Mouse (Mus musculus) heart, embryonic 13.5 days (tissue): ENCODE measurements around the gene Gse1. TPM values are rescaled to one million over a fixed set of nuclear protein-coding genes. Genes with fewer than 3 reads are reported as not detected.
A peak's percentile ranks its signal among the peaks of the same experiment; 100 is the strongest.

ENCODE experiments used
- ATAC-seq: fragments of 200-750 bp; cut with Nextera tagmentation; 2 replicates; pipeline ENCODE4 v1.8.0; 2017; ENCODE audit warnings: moderate TSS enrichment; ENCODE audit not compliant: insufficient number of reproducible peaks, low FRiP score, low TSS enrichment; ENCODE audit errors: extremely low read depth
- H3K27ac ChIP-seq: fragments of 300-500 bp; sonication (generic); replicated peaks from 2 replicates; pipeline ENCODE4 v1.5.1; 2015; ENCODE audit warnings: moderate library complexity, mild to moderate bottlenecking, inconsistent platforms
- H3K27me3 ChIP-seq: fragments of 300-500 bp; sonication (generic); replicated peaks from 2 replicates; pipeline ENCODE4 v1.6.1; 2015; ENCODE audit warnings: mild to moderate bottlenecking, inconsistent platforms
- H3K36me3 ChIP-seq: fragments of 300-500 bp; sonication (generic); 2 replicates; pipeline ENCODE4 v1.6.1; 2015; ENCODE audit warnings: mild to moderate bottlenecking, inconsistent platforms
- H3K4me1 ChIP-seq: fragments of 300-500 bp; sonication (generic); 2 replicates; pipeline ENCODE4 v1.6.1; 2015; ENCODE audit warnings: inconsistent platforms
- H3K4me2 ChIP-seq: fragments of 300-500 bp; sonication (generic); 2 replicates; pipeline ENCODE4 v1.6.1; 2015; ENCODE audit warnings: inconsistent platforms, mild to moderate bottlenecking, moderate library complexity
- H3K4me3 ChIP-seq: fragments of 300-500 bp; sonication (generic); 2 replicates; pipeline ENCODE4 v1.5.1; 2015; ENCODE audit warnings: moderate library complexity, mild to moderate bottlenecking, inconsistent platforms
- H3K9ac ChIP-seq: fragments of 300-500 bp; sonication (generic); 2 replicates; pipeline ENCODE4 v1.6.1; 2015; ENCODE audit warnings: inconsistent platforms, mild to moderate bottlenecking, moderate library complexity
- H3K9me3 ChIP-seq: fragments of 300-500 bp; sonication (generic); 2 replicates; pipeline ENCODE4 v1.6.1; 2016; ENCODE audit warnings: inconsistent platforms
- WGBS: fragments of 180-500 bp; shearing (Covaris S2); methylation state at CpG from one replicate; pipeline ENCODE4 v1.1.7; 2015; ENCODE audit warnings: mixed read lengths; 5-methylcytosine and 5-hydroxymethylcytosine counted together
- polyA plus RNA-seq: library from polyadenylated mRNA; unstranded; fragments of >200 nt; fragmentation: Nextera tagmentation; extraction: Ambion mirVana; gene quantifications from 2 replicates; pipeline ENCODE4 v1.2.1, GENCODE M21; 2015

Gene Gse1
- polyA plus RNA-seq, 1 experiment from 2014 or later: 8.5 TPM

- peak overlapping the region; percentile 66 for H3K9ac ChIP-seq
- H3K27me3 ChIP-seq: no peaks in the 10 kb centered on the region
- H3K9me3 ChIP-seq: no peaks in the 10 kb centered on the region
- ATAC-seq: peak; percentile 52; the same call in 1 of the 2 replicates
- peak overlapping the region; percentile 88 for H3K27ac ChIP-seq
- H3K4me2 ChIP-seq: peak overlapping the region; percentile 20
- H3K36me3 ChIP-seq: no peaks in the 10 kb centered on the region
- no peak overlapping the region for H3K4me3 ChIP-seq
- H3K4me1 ChIP-seq: peaks cover 75% of the 10 kb centered on the region
- 25% methylated on average over 6 of the region's 6 CpGs for WGBS
Observed at GRCm38 (mm10) chr8:120525832-120526231, 297.6 kb downstream of the Gse1 start.

GRCm38 (mm10) chr8:120526577-120526976 is 298.3 kb downstream of the Gse1 start:
- no peaks in the 10 kb centered on the region for H3K27me3 ChIP-seq
- H3K36me3 ChIP-seq: no peaks in the 10 kb centered on the region
- WGBS: 38% methylated on average over 4 of the region's 4 CpGs
- H3K9me3 ChIP-seq: no peaks in the 10 kb centered on the region
- peaks cover 75% of the 10 kb centered on the region for H3K4me1 ChIP-seq
- no peak overlapping the region for H3K4me3 ChIP-seq
- ATAC-seq: no peak
- H3K4me2 ChIP-seq: 0 out of 2 replicates have a peak overlapping the region, but pooled peaks have one; percentile 20
- H3K27ac ChIP-seq: peak overlapping the region; percentile 88
- H3K9ac ChIP-seq: peak overlapping the region; percentile 66

GRCm38 (mm10) chr8:120528332-120528731 is 300.1 kb downstream of the Gse1 start:
- no peaks in the 10 kb centered on the region for H3K9me3 ChIP-seq
- no peak overlapping the region for H3K4me3 ChIP-seq
- peak overlapping the region; percentile 88 for H3K27ac ChIP-seq
- no peaks in the 10 kb centered on the region for H3K36me3 ChIP-seq
- H3K4me2 ChIP-seq: no peak overlapping the region
- 40% methylated on average over 3 of the region's 3 CpGs for WGBS
- ATAC-seq: no peak
- peak overlapping the region; percentile 66 for H3K9ac ChIP-seq
- no peaks in the 10 kb centered on the region for H3K27me3 ChIP-seq
- H3K4me1 ChIP-seq: peaks cover 85% of the 10 kb centered on the region

GRCm38 (mm10) chr8:120529226-120529625 is 301.0 kb downstream of the Gse1 start:
- Histone ChIP-seq H3K27ac (no peak overlapping the region), H3K4me1 (peaks cover 85% of the 10 kb centered on the region), H3K4me3 (no peak overlapping the region), H3K36me3 (no peaks in the 10 kb centered on the region), H3K4me2 (no peak overlapping the region), H3K9ac (no peak overlapping the region), H3K9me3 (no peaks in the 10 kb centered on the region), H3K27me3 (0 out of 2 replicates have a peak, but pooled peaks cover 3% of the 10 kb centered on the region)
- WGBS: 56% methylated on average over 7 of the region's 7 CpGs
- no peak for ATAC-seq

- WGBS: 48% methylated on average over 15 of the region's 16 CpGs
- H3K4me3 ChIP-seq: no peak overlapping the region
- no peak for ATAC-seq
- H3K9ac ChIP-seq: peak overlapping the region; percentile 65; the same call in 1 of the 2 replicates
- H3K27me3 ChIP-seq: 0 out of 2 replicates have a peak, but pooled peaks cover 3% of the 10 kb centered on the region
- H3K4me2 ChIP-seq: peak overlapping the region; percentile 18; the same call in 1 of the 2 replicates
- H3K9me3 ChIP-seq: no peaks in the 10 kb centered on the region
- no peaks in the 10 kb centered on the region for H3K36me3 ChIP-seq
- peaks cover 85% of the 10 kb centered on the region for H3K4me1 ChIP-seq
- H3K27ac ChIP-seq: peak overlapping the region; percentile 93
Observed at GRCm38 (mm10) chr8:120530954-120531656, 302.8 kb downstream of the Gse1 start.

GRCm38 (mm10) chr8:120531775-120532516 is 303.7 kb downstream of the Gse1 start:
- H3K9ac ChIP-seq: peak overlapping the region; percentile 75
- H3K9me3 ChIP-seq: no peaks in the 10 kb centered on the region
- H3K27ac ChIP-seq: peak overlapping the region; percentile 93
- WGBS: 30% methylated on average over 10 of the region's 10 CpGs
- no peak overlapping the region for H3K4me3 ChIP-seq
- H3K4me2 ChIP-seq: peak overlapping the region; percentile 62
- ATAC-seq: no peak
- no peaks in the 10 kb centered on the region for H3K36me3 ChIP-seq
- peaks cover 85% of the 10 kb centered on the region for H3K4me1 ChIP-seq
- 0 out of 2 replicates have a peak, but pooled peaks cover 3% of the 10 kb centered on the region for H3K27me3 ChIP-seq

- Histone ChIP-seq H3K4me3 (peak overlapping the region; percentile 28), H3K4me2 (peak overlapping the region; percentile 62), H3K27me3 (0 out of 2 replicates have a peak, but pooled peaks cover 3% of the 10 kb centered on the region), H3K9ac (peak overlapping the region; percentile 75), H3K36me3 (no peaks in the 10 kb centered on the region), H3K27ac (peak overlapping the region; percentile 93), H3K4me1 (peaks cover 78% of the 10 kb centered on the region), H3K9me3 (no peaks in the 10 kb centered on the region)
- WGBS: 10% methylated on average over 28 of the region's 29 CpGs
- no peak for ATAC-seq
Observed at GRCm38 (mm10) chr8:120532517-120533215, 304.4 kb downstream of the Gse1 start.

- peak overlapping the region; percentile 62 for H3K4me2 ChIP-seq
- no peaks in the 10 kb centered on the region for H3K36me3 ChIP-seq
- H3K4me1 ChIP-seq: peaks cover 77% of the 10 kb centered on the region
- no peak overlapping the region for H3K4me3 ChIP-seq
- H3K9me3 ChIP-seq: no peaks in the 10 kb centered on the region
- H3K9ac ChIP-seq: peak overlapping the region; percentile 75; the same call in 1 of the 2 replicates
- H3K27me3 ChIP-seq: 0 out of 2 replicates have a peak, but pooled peaks cover 3% of the 10 kb centered on the region
- 0 out of 2 replicates have a peak overlapping the region, but pooled peaks have one; percentile 93 for H3K27ac ChIP-seq
- ATAC-seq: no peak
- 60% methylated on average over 3 of the region's 3 CpGs for WGBS
Observed at GRCm38 (mm10) chr8:120533380-120533779, 305.1 kb downstream of the Gse1 start.

- Histone ChIP-seq H3K36me3 (no peaks in the 10 kb centered on the region), H3K9me3 (no peaks in the 10 kb centered on the region), H3K4me2 (no peak overlapping the region), H3K4me3 (no peak overlapping the region), H3K4me1 (peaks cover 77% of the 10 kb centered on the region), H3K9ac (peak overlapping the region; percentile 75), H3K27me3 (0 out of 2 replicates have a peak, but pooled peaks cover 3% of the 10 kb centered on the region), H3K27ac (no peak overlapping the region)
- 49% methylated on average over 8 of the region's 8 CpGs for WGBS
- no peak for ATAC-seq
Observed at GRCm38 (mm10) chr8:120534080-120534479, 305.8 kb downstream of the Gse1 start.

- peak overlapping the region; percentile 92 for H3K9ac ChIP-seq
- no peak for ATAC-seq
- 23% methylated on average over 14 of the region's 14 CpGs for WGBS
- H3K4me1 ChIP-seq: peaks cover 81% of the 10 kb centered on the region
- H3K27ac ChIP-seq: no peak overlapping the region
- no peaks in the 10 kb centered on the region for H3K36me3 ChIP-seq
- peak overlapping the region; percentile 99 for H3K4me2 ChIP-seq
- H3K9me3 ChIP-seq: no peaks in the 10 kb centered on the region
- H3K27me3 ChIP-seq: 0 out of 2 replicates have a peak, but pooled peaks cover 3% of the 10 kb centered on the region
- H3K4me3 ChIP-seq: peak overlapping the region; percentile 74
Observed at GRCm38 (mm10) chr8:120534504-120535368, 306.5 kb downstream of the Gse1 start.
